Mouse (Mus musculus): Measurements from ENCODE around the gene Mettl4. TPM values are rescaled to one million over a fixed set of nuclear protein-coding genes. Genes with fewer than 3 reads are reported as not detected.

The Mettl4 gene
- polyA plus RNA-seq, 1 experiment from 2014 or later = 14.4 TPM

- Histone ChIP-seq H3K9me3 (replicated peaks; ENCODE audit: low read length) (no peaks in the 10 kb centered on the region), H3K27me3 (ENCODE audit: insufficient read depth, low read length) (no peaks in the 10 kb centered on the region), H3K27ac (no peak overlapping the region), H3K4me3 (replicated peaks; ENCODE audit: low read depth, low read length) (no peak overlapping the region), H3K4me2 (ENCODE audit: low read length) (no peak overlapping the region), H3K4me1 (replicated peaks; ENCODE audit: insufficient read depth, low read length) (no peaks in the 10 kb centered on the region), H3K9ac (ENCODE audit: low read depth, low read length) (no peak overlapping the region), H3K36me3 (ENCODE audit: insufficient read depth, low read length) (no peaks in the 10 kb centered on the region)
- DNase-seq (ENCODE audit: low spot score) (no peak), ATAC-seq (replicated peaks; ENCODE audit: low FRiP score, low read depth) (no peak)
- WGBS = 87% methylated on average over 6 of the region's 6 CpGs
- no peak for TF ChIP-seq CTCF (IDR thresholded peaks at IDR 0.05; ENCODE audit: low read depth)
Observed at GRCm38 (mm10) chr17:94673515-94674317, 76.1 kb downstream of the Mettl4 start.
